Mouse (Mus musculus) ES-E14 (cell line): ENCODE measurements around the gene Dctn2. TPM values are rescaled to one million over a fixed set of nuclear protein-coding genes. Genes with fewer than 3 reads are reported as not detected.
A peak's percentile ranks its signal among the peaks of the same experiment; 100 is the strongest.

Experiments used
- DNase-seq: peaks from one replicate; pipeline ENCODE4 v3.0.0-alpha.2; 2013; ENCODE audit warnings: low read depth, low spot score
- H3K27ac ChIP-seq: 2 replicates; pipeline ENCODE4 v1.5.1; 2012; ENCODE audit warnings: low read depth, mild to moderate bottlenecking, low read length, moderate library complexity, mixed read lengths; ENCODE audit not compliant: poor library complexity, insufficient read depth, severe bottlenecking
- H3K36me3 ChIP-seq: 2 replicates; pipeline ENCODE4 v1.6.1; 2012; ENCODE audit warnings: mild to moderate bottlenecking, low read length, moderate library complexity, mixed read lengths; ENCODE audit not compliant: control insufficient read depth, poor library complexity, insufficient read depth, severe bottlenecking
- H3K4me1 ChIP-seq, 2 experiments: fragments of 150-350 bp in 1 of 2; sonication (generic) in 1 of 2; 2 replicates each; pipeline ENCODE4 v1.6.1; 2012; ENCODE audit warnings: low read length in 2 of 2, mild to moderate bottlenecking in 1 of 2, mixed read lengths in 1 of 2; ENCODE audit not compliant: control insufficient read depth in 2 of 2, insufficient read depth in 2 of 2, poor library complexity in 1 of 2
- H3K4me3 ChIP-seq, 2 experiments: fragments of 150-350 bp in 1 of 2; sonication (generic) in 1 of 2; 2 replicates each; pipeline ENCODE4 v1.5.1; 2012; ENCODE audit warnings: low read length in 2 of 2, low read depth in 1 of 2, mild to moderate bottlenecking in 1 of 2, mixed read lengths in 1 of 2; ENCODE audit not compliant: insufficient read depth in 1 of 2, poor library complexity in 1 of 2, severe bottlenecking in 1 of 2
- H3K9ac ChIP-seq: 2 replicates; pipeline ENCODE4 v1.6.1; 2012; ENCODE audit warnings: low read depth, mild to moderate bottlenecking, low read length, mixed read lengths; ENCODE audit not compliant: poor library complexity, insufficient read depth, severe bottlenecking
- H3K9me3 ChIP-seq: fragments of 150-350 bp; sonication (generic); 2 replicates; pipeline ENCODE4 v1.6.1; 2012; ENCODE audit warnings: low read depth, mild to moderate bottlenecking, low read length; ENCODE audit not compliant: control insufficient read depth, insufficient read depth
- CHD2 ChIP-seq: IDR thresholded peaks from 2 replicates; pipeline ENCODE4 v1.6.1; 2014; ENCODE audit warnings: mild to moderate bottlenecking, low read depth, low read length, inconsistent platforms
- HCFC1 ChIP-seq: IDR thresholded peaks from 2 replicates; pipeline ENCODE4 v1.6.1; 2012; ENCODE audit warnings: low read length, inconsistent platforms, borderline replicate concordance; ENCODE audit not compliant: insufficient read depth
- MAFK ChIP-seq: IDR thresholded peaks from 2 replicates; pipeline ENCODE4 v1.6.1; 2014; ENCODE audit warnings: mild to moderate bottlenecking, low read depth, low read length, inconsistent platforms; ENCODE audit not compliant: insufficient read depth
- ZC3H11A ChIP-seq: IDR thresholded peaks from 2 replicates; pipeline ENCODE4 v1.6.1; 2012; ENCODE audit warnings: low read depth, mild to moderate bottlenecking, inconsistent platforms, low read length, borderline replicate concordance
- ZNF384 ChIP-seq: IDR thresholded peaks from 2 replicates; pipeline ENCODE4 v1.6.1; 2012; ENCODE audit warnings: low read depth, low read length, inconsistent platforms
- in situ Hi-C, 2 experiments: fragments of 600-800 bp; cut with MboI; formaldehyde crosslinking; loops; one replicate each; pipeline ENCODE4 v1.15.1; 2025; ENCODE audit warnings: low sequenced_read_pairs in 2 of 2, inconsistent platforms in 1 of 2; ENCODE audit not compliant: unreplicated experiment in 2 of 2
- total RNA-seq: library from RNA; depleted of rRNA; stranded (reverse); fragments of 300-350 nt; gene quantifications from 2 replicates; pipeline ENCODE4 v1.2.3, GENCODE M21; 2012

Dctn2 gene
- total RNA-seq, 1 experiment = 139 TPM

GRCm38 (mm10) chr10:127318009-127318408, 51.8 kb downstream of the Dctn2 start:
- in situ Hi-C loops = no loop called here
- H3K36me3 ChIP-seq = no peaks in the 10 kb centered on the region
- TF ChIP-seq ZC3H11A (no peak), CHD2 (no peak), HCFC1 (no peak), MAFK (no peak), ZNF384 (no peak)

GRCm38 (mm10) chr10:127319969-127320368, 53.8 kb downstream of the Dctn2 start:
- Histone ChIP-seq H3K9me3 (no peaks in the 10 kb centered on the region), H3K4me3 (no peak overlapping the region), H3K36me3 (no peaks in the 10 kb centered on the region), H3K4me1 (peaks cover 0 to 16% of the 10 kb centered on the region in 2 experiments; a peak in 3 of 4 replicates), H3K27ac (no peak overlapping the region), H3K9ac (no peak overlapping the region)
- TF ChIP-seq ZNF384 = no peak
- no peak for TF ChIP-seq MAFK
- TF ChIP-seq CHD2 = no peak
- TF ChIP-seq HCFC1 = no peak
- no peak for TF ChIP-seq ZC3H11A
- no peak for DNase-seq
- in situ Hi-C loops = no loop called here

More at GRCm38 (mm10) chr10:127318009-127318408, 51.8 kb downstream of the Dctn2 start:
- Histone ChIP-seq H3K9me3 (no peaks in the 10 kb centered on the region), H3K4me3 (no peak overlapping the region), H3K4me1 (peaks cover 0 to 12% of the 10 kb centered on the region in 2 experiments; a peak in 3 of 4 replicates), H3K27ac (no peak overlapping the region), H3K9ac (no peak overlapping the region)
- DNase-seq = no peak

GRCm38 (mm10) chr10:127321621-127322020, 55.5 kb downstream of the Dctn2 start, which contains the start of gene Arhgap9:
Gene Arhgap9 (plus strand): TSS chr10:127321964.
- in situ Hi-C loops = no loop called here

GRCm38 (mm10) chr10:127322178-127322577, 56.0 kb downstream of the Dctn2 start:
- in situ Hi-C loops = no loop called here
- H3K4me1 ChIP-seq = peaks cover 2 to 21% of the 10 kb centered on the region in 2 experiments; a peak in 3 of 4 replicates
- no peak overlapping the region for H3K27ac ChIP-seq
- DNase-seq = no peak
- TF ChIP-seq ZC3H11A (no peak), CHD2 (no peak), HCFC1 (no peak), ZNF384 (no peak), MAFK (no peak)
- no peak overlapping the region for H3K4me3 ChIP-seq
- H3K36me3 ChIP-seq = no peaks in the 10 kb centered on the region
- H3K9me3 ChIP-seq = no peaks in the 10 kb centered on the region
- peak overlapping the region; percentile 17; the same call in 1 of the 2 replicates for H3K9ac ChIP-seq

More at GRCm38 (mm10) chr10:127321621-127322020, 55.5 kb downstream of the Dctn2 start, which contains the start of gene Arhgap9:
- TF ChIP-seq MAFK (no peak), ZC3H11A (no peak), CHD2 (no peak), ZNF384 (no peak), HCFC1 (no peak)
- Histone ChIP-seq H3K9ac (peak within 1 kb of the TSS; percentile 17; the same call in 1 of the 2 replicates), H3K27ac (no peak within 1 kb of the TSS), H3K4me3 (no peak within 1 kb of the TSS), H3K9me3 (no peaks in the 10 kb centered on the region), H3K36me3 (no peaks in the 10 kb centered on the region), H3K4me1 (peaks cover 2 to 21% of the 10 kb centered on the region in 2 experiments; a peak in 3 of 4 replicates)
- no peak for DNase-seq

GRCm38 (mm10) chr10:127322669-127323068, 56.5 kb downstream of the Dctn2 start:
- H3K27ac ChIP-seq = no peak overlapping the region
- H3K36me3 ChIP-seq = no peaks in the 10 kb centered on the region
- no peaks in the 10 kb centered on the region for H3K9me3 ChIP-seq
- in situ Hi-C loops = no loop called here
- DNase-seq = no peak
- H3K4me3 ChIP-seq = no peak overlapping the region
- TF ChIP-seq ZNF384 (no peak), ZC3H11A (no peak), HCFC1 (no peak), CHD2 (no peak), MAFK (no peak)
- H3K4me1 ChIP-seq = peaks cover 3 to 22% of the 10 kb centered on the region in 2 experiments; a peak in 3 of 4 replicates
- no peak overlapping the region for H3K9ac ChIP-seq
